Mouse (Mus musculus) telencephalon, adult 2 months (tissue): Measurements from ENCODE around the gene Hes7.

Experiments used
- DNase-seq: peaks from one replicate; pipeline ENCODE4 v3.0.0-alpha.2; 2011; ENCODE audit warnings: low read depth, low spot score

Hes7 gene

GRCm38 (mm10) chr11:69119446-69120155 is 603 bp upstream of the Hes7 start:
- DNase-seq, result no peak

- no peak for DNase-seq
Measured at GRCm38 (mm10) chr11:69121001-69121740, 967 bp downstream of the Hes7 start.

GRCm38 (mm10) chr11:69121741-69122335 is 1.6 kb downstream of the Hes7 start:
- no peak for DNase-seq

GRCm38 (mm10) chr11:69122336-69122951 is 2.2 kb downstream of the Hes7 start, which contains the start of gene 9130213A22Rik:
Gene 9130213A22Rik (minus strand): TSS chr11:69122589.
- no peak for DNase-seq

GRCm38 (mm10) chr11:69123056-69123692 is 3.0 kb downstream of the Hes7 start:
- DNase-seq, result no peak

- peak; percentile 86 for DNase-seq
Measured at GRCm38 (mm10) chr11:69123693-69124497, 3.7 kb downstream of the Hes7 start.

GRCm38 (mm10) chr11:69124498-69124847 is 4.3 kb downstream of the Hes7 start:
- no peak for DNase-seq

- peak; percentile 81 for DNase-seq
Measured at GRCm38 (mm10) chr11:69125041-69125851, 5.0 kb downstream of the Hes7 start.

- no peak for DNase-seq
Measured at GRCm38 (mm10) chr11:69125852-69125918, 5.5 kb downstream of the Hes7 start, which contains the start of gene Aloxe3. Gene Aloxe3 (plus strand): TSS chr11:69125896.

- DNase-seq, result no peak
Measured at GRCm38 (mm10) chr11:69125919-69126705, 5.9 kb downstream of the Hes7 start.

GRCm38 (mm10) chr11:69126706-69127095 is 6.5 kb downstream of the Hes7 start:
- no peak for DNase-seq

- no peak for DNase-seq
Measured at GRCm38 (mm10) chr11:69128426-69129122, 8.4 kb downstream of the Hes7 start.

GRCm38 (mm10) chr11:69133566-69133922 is 13.3 kb downstream of the Hes7 start:
- DNase-seq, result no peak

- peak; percentile 77 for DNase-seq
Measured at GRCm38 (mm10) chr11:69133923-69134621, 13.9 kb downstream of the Hes7 start.

GRCm38 (mm10) chr11:69134622-69134968 is 14.4 kb downstream of the Hes7 start:
- no peak for DNase-seq

GRCm38 (mm10) chr11:69135361-69135760 is 15.2 kb downstream of the Hes7 start:
- no peak for DNase-seq

GRCm38 (mm10) chr11:69147546-69147945 is 27.3 kb downstream of the Hes7 start:
- DNase-seq, result no peak

- DNase-seq, result no peak
Measured at GRCm38 (mm10) chr11:69148451-69148960, 28.3 kb downstream of the Hes7 start.

- no peak for DNase-seq
Measured at GRCm38 (mm10) chr11:69149728-69150127, 29.5 kb downstream of the Hes7 start.
